Mouse (Mus musculus): ENCODE data around the gene Sf3a3.

Sf3a3 gene

DNA sequence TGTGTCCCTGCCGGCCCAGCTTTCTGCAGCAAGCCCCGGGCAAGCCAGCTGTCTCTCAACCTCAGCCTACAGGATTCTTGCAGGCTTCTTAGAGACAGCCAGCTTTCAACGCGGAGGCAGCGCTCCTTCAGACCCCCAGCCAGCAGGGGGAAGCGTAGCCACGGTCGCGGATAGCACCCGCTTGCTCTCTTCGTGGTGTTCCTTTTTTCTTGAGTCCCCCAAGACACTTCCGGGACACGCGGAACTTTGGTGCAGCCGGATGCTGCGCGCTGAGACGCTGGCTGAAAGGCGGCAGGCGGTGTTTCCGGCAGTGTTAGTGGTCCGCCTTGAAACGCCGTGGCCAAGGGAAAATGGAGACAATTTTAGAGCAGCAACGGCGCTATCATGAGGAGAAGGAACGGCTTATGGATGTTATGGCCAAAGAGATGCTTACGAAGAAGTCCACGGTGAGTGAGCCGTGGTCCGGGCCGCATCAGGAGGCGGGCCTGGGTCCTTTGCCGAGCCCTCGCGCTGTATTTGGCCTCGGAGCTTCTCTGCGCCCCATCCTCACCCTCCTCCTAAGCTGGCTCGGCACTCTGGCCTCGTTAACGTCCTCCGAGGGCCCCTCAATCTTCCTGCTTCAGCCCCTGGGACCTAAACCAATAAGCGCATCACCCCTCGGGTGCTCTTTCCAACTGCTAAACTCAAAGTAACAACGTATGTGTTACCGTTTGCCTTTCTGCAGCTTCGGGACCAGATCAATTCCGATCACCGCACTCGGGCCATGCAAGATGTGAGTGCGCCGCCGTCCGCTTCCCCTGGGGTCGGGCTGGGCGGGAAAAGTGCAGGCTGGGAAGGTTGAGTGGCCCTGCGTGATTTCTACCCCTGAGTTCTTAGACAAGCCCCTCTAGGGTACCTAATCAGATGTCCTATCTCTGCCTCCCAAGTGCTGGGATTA is at the start of gene Sf3a3:
TSS of gene Sf3a3 (plus strand) at position 232 of the 937 bp plus-strand sequence.
- DNase-seq (ENCODE audit: low read depth, low spot score) = peak; percentile 98

DNA sequence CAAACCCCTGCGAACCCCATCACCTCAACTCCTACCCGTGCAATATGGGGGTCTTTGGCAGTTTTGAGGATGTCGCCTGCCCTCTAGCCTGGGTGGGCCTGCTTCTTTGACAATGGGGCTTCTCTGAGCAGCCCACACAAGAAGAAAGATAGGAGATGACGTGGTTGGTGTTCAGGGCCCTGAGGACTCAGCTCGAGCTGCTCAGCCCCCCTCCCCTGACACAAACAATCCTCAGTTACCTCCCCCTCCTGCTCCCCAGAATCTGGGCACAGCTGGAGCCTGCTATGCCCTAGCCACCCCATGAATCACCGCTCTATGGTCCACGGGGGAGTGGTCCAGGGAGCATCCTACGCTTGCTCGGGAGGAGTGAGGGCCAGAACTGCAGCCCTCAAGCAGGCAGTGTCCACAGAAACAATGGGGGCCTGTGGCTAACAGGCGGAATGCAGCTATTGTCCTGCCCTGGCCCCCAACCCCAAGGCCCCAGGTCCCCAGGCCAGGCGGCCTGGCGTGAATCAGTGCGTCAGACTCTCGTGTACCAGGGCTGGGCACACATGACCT is 47.0 kb upstream of the Sf3a3 start:
- no peak for DNase-seq (ENCODE audit: low read depth, low spot score)

GRCm38 (mm10) chr4:124668078-124668477 is 46.5 kb upstream of the Sf3a3 start:
- DNase-seq (ENCODE audit: low read depth, low spot score) = peak; percentile 75

GRCm38 (mm10) chr4:124670232-124670631 is 44.3 kb upstream of the Sf3a3 start:
- DNase-seq (ENCODE audit: low read depth, low spot score) = no peak

DNA sequence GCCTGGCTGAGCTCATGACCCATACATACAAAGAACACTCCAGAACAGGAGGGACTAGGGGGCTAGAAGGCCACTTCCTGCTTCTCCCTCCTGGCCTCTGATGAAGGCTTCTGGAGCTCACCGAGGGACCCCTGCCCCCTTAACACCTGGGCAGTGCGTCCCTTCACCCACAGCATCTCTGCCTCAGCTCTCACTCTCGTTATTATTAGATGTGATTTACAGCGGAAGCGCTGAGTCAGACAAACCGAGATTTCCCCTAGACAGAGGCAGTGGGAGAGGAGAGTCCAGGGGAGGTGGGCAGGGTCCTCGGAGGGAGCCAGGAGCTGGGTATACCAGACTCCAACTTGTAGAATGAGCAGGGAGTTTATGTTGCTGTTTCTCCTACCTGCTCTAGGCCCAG is 43.0 kb upstream of the Sf3a3 start:
- no peak for DNase-seq (ENCODE audit: low read depth, low spot score)

GRCm38 (mm10) chr4:124672347-124673320 is 41.9 kb upstream of the Sf3a3 start:
- DNase-seq (ENCODE audit: low read depth, low spot score) = peak; percentile 45

DNA sequence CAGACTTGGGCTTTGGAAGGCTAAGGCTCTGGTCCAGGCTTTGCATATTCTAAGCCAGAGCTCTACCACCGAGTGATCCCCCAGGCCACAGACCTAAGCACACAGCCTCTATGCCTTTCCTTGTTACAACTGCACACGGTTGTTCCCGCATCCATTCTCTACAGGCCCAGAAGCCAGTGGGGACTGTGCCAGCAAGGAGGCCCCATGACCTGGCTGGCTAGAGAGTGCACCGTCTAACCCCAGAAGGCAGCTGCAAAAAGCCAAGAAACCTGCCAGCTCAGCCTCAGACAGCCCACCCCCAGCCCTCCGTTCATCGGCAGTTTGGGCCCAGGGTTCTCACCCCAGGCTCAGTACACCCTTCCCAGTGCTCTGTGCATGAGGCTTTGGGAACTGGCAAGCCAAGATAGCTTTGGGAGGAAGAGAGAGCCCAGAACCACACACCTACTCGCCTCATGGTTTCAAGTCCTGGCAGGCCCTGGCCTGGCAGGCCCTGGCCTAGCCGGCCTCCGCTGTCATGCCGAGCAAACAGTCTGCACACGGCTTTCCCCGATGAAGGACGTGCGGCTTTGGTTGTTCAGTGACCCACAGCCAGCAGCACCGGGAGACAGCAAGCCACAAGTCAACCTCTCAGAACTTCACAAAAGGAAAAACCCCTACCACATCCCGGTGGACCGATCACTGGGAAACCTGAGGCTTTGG is 40.1 kb upstream of the Sf3a3 start:
- DNase-seq (ENCODE audit: low read depth, low spot score) = no peak

DNA sequence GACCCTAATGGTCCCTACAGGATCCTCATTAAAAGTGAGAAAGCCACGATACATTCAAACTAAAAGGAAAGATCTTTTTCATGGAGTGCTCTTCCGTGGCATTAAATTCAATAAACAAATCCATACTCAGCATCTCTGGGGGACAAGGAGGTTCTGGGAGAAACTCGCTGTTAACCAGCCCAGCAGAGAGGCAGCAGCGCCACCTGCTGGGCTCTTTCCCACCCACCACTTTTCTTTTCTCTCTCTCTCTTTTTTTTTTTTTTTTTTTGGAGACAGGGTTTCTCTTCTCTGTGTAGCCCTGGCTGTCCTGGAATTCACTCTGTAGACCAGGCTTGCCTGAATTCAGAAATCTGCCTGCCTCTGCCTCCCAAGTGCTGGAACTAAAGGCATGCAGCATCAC is 39.5 kb upstream of the Sf3a3 start:
- DNase-seq (ENCODE audit: low read depth, low spot score) = peak; percentile 67

DNA sequence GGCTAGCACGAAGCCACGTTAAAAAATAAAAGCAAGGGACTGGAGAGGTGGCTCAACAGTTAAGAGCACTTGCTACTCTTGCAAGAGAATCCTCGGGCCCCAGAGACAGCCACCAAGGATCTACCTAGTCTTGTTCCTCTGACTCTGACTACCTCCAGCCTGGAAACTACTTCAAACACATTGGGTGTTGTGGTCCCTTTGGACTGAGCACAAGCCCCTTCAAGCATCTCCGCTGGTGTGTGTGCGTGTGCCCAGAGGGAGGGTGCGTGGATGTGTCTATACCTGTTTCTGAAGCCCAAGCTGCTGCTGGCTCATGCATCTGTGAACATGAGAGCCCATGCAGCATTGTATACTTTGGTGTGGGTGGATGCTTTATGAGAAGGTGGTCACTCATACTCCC is 38.6 kb upstream of the Sf3a3 start:
- no peak for DNase-seq (ENCODE audit: low read depth, low spot score)

- peak; percentile 72 for DNase-seq (ENCODE audit: low read depth, low spot score)
These were observed 32.3 kb upstream of the Sf3a3 start for GRCm38 (mm10) chr4:124682270-124682669.

DNA sequence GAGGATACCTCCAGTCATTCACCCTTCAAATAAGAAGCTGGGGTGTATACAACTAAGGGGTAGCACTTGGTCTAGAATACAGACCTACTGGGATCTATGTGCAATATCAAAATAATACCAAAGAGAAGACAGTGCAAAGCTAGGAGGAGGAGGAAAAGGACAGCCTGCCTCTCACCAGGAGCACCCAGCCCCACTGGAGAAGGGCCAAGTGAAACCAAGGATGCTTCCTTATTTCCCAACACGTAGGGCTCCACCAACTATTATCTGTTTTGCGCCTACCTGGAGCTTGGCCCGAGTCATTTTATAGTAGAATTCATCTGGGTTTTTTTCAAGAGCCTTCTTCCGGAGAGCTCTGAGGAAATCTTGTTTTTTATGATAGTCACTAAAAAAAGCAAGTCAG is 31.1 kb upstream of the Sf3a3 start:
- DNase-seq (ENCODE audit: low read depth, low spot score) = no peak

GRCm38 (mm10) chr4:124685004-124685403 is 29.6 kb upstream of the Sf3a3 start:
- DNase-seq (ENCODE audit: low read depth, low spot score) = no peak

DNA sequence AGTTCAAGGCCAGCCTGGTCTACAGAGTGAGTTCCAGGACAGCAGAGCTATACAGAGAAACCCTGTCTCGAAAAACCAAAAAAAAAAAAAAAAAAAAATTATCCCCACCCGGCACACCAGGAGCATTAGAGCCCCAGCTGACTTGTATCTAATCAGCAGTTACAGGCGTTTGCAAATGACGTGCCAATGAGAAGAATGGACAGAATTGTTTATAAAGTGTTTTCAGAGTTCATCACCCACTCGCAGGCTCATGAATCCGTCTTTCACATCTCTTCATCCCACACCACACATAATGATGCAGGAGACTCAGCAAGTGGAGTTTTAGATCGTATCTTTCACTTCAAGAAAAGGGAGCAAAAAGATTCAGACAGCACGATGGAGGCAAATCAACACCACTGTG is 29.1 kb upstream of the Sf3a3 start:
- no peak for DNase-seq (ENCODE audit: low read depth, low spot score)

GRCm38 (mm10) chr4:124685897-124686402 is 28.6 kb upstream of the Sf3a3 start:
- DNase-seq (ENCODE audit: low read depth, low spot score) = no peak

DNA sequence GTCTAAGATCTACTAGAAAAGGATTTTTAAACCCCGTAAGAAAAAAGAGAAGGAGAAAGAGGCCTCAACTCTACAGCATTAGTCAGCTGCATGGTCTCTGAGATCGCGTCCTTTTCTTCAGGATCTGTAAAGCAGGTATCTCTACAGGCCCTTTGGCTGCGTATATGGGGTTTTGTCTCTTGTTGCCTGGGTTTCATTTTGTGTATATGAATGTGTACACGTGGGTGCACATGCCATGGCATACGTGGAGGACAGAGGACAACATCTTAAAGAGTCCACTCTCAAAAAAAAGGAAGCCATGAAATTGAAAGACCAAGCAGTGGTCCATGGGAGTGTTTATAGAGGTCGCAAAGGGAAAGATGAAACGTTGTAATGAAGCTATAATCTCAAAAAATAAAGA is 23.1 kb upstream of the Sf3a3 start:
- no peak for DNase-seq (ENCODE audit: low read depth, low spot score)

DNA sequence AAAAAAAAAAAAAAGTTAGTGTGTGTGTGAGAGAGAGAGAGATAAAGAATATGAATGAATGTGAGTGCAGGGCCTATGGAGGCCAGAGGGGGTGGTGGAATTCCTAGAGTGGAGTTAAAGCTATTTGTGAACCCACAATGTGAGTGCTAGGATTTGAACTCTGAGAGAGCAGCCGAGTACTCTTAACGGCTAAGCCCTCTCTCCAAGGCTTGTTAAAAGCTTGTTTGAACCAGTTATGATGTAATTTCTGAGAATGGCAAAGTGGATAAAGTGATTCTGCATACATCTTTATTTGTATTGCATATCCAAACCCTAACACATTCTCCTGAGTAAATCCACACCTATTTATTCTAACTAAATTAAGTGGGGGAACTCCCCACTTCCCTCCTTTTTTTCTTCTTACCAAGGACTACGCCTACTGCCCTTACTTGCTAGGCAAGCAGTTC is 22.1 kb upstream of the Sf3a3 start:
- no peak for DNase-seq (ENCODE audit: low read depth, low spot score)

- peak; percentile 96 for DNase-seq (ENCODE audit: low read depth, low spot score)
These were observed 21.3 kb upstream of the Sf3a3 start, which contains the start of gene Utp11 for GRCm38 (mm10) chr4:124693135-124693894. Gene Utp11, minus strand, starts transcription at chr4:124693600.

DNA sequence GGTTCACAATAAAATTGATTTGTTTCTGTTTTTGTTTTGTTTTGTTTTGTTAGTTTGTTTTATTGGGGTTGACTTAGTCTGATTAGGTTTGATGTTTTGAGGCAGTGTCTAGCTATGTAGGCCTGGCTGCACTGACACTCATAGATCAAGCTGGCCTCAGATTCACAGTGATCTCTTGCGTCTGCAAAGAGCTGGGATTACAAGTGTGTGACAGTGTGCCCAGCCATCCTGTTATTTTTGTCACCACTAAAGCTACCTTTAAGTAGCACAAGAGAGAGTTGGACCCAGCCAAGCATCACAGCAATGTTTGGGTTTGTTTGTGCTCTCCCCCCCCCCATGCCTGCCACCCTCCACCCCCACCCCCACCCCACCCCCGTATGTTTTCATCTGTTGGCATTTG is 20.0 kb upstream of the Sf3a3 start:
- DNase-seq (ENCODE audit: low read depth, low spot score) = no peak

- DNase-seq (ENCODE audit: low read depth, low spot score) = peak; percentile 86
These were observed 18.6 kb upstream of the Sf3a3 start for GRCm38 (mm10) chr4:124695786-124696516.
